Mouse (Mus musculus) liver, adult 2 months (tissue): ENCODE measurements around the gene Btbd17.

Experiments used
- CTCF ChIP-seq: fragments of 200-500 bp; IDR thresholded peaks from 2 replicates; pipeline ENCODE4 v1.5.1; 2011; ENCODE audit warnings: low read depth, low read length, control low read depth
- POLR2A ChIP-seq: fragments of 200-500 bp; IDR thresholded peaks from 2 replicates; pipeline ENCODE4 v1.6.1; 2011; ENCODE audit warnings: low read length, control low read depth; ENCODE audit not compliant: insufficient read depth; ENCODE audit errors: extremely low read depth

GRCm38 (mm10) chr11:114793868-114794545 is 1.7 kb downstream of the Btbd17 start:
- TF ChIP-seq CTCF (no peak), POLR2A (no peak)
